Mouse (Mus musculus) liver, embryonic 15.5 days (tissue): ENCODE results near the gene Adgrd1. TPM values are rescaled to one million over a fixed set of nuclear protein-coding genes. Genes with fewer than 3 reads are reported as not detected.
"Not testable (repeated sequence)": the region's sequence is repeated elsewhere in the genome, so short reads cannot be mapped to it uniquely, and the experiment has no call there.

Experiments
- ATAC-seq: fragments of 200-750 bp; cut with Nextera tagmentation; 2 replicates; pipeline ENCODE4 v1.8.0; 2017; ENCODE audit warnings: moderate number of reproducible peaks, mild to moderate bottlenecking, moderate library complexity; ENCODE audit not compliant: insufficient read depth
- H3K27ac ChIP-seq: fragments of 300-500 bp; sonication (generic); replicated peaks from 2 replicates; pipeline ENCODE4 v1.5.1; 2015; ENCODE audit warnings: mild to moderate bottlenecking, inconsistent platforms
- H3K27me3 ChIP-seq: fragments of 300-500 bp; sonication (generic); 2 replicates; pipeline ENCODE4 v1.6.1; 2015; ENCODE audit warnings: mild to moderate bottlenecking, inconsistent platforms
- H3K36me3 ChIP-seq: fragments of 300-500 bp; sonication (generic); replicated peaks from 2 replicates; pipeline ENCODE4 v1.6.1; 2015; ENCODE audit warnings: moderate library complexity, mild to moderate bottlenecking, inconsistent platforms
- H3K4me1 ChIP-seq: fragments of 300-500 bp; sonication (generic); replicated peaks from 2 replicates; pipeline ENCODE4 v1.6.1; 2015; ENCODE audit warnings: inconsistent platforms
- H3K4me2 ChIP-seq: fragments of 300-500 bp; sonication (generic); 2 replicates; pipeline ENCODE4 v1.6.1; 2015; ENCODE audit warnings: moderate library complexity, mild to moderate bottlenecking, inconsistent platforms
- H3K4me3 ChIP-seq: fragments of 300-500 bp; sonication (generic); replicated peaks from 2 replicates; pipeline ENCODE4 v1.5.1; 2015; ENCODE audit warnings: mild to moderate bottlenecking, inconsistent platforms
- H3K9ac ChIP-seq: fragments of 300-500 bp; sonication (generic); 2 replicates; pipeline ENCODE4 v1.6.1; 2015; ENCODE audit warnings: moderate library complexity, mild to moderate bottlenecking, inconsistent platforms
- H3K9me3 ChIP-seq: fragments of 300-500 bp; sonication (generic); replicated peaks from 2 replicates; pipeline ENCODE4 v1.6.1; 2016; ENCODE audit warnings: inconsistent platforms
- WGBS: fragments of 180-500 bp; shearing (Covaris S2); methylation state at CpG from one replicate; pipeline ENCODE4 v1.1.7; 2015; ENCODE audit warnings: mixed read lengths; ENCODE audit not compliant: insufficient replicate concordance; 5-methylcytosine and 5-hydroxymethylcytosine counted together
- polyA plus RNA-seq: library from polyadenylated mRNA; unstranded; fragments of >200 nt; fragmentation: Nextera tagmentation; extraction: Ambion mirVana; gene quantifications from 2 replicates; pipeline ENCODE4 v1.2.1, GENCODE M21; 2015

Gene Adgrd1
- polyA plus RNA-seq, 1 experiment from 2014 or later = 0.21 TPM

GRCm38 (mm10) chr5:129128310-129128709 is 31.8 kb downstream of the Adgrd1 start:
- H3K4me1 ChIP-seq, H3K27me3 ChIP-seq, H3K9me3 ChIP-seq, H3K36me3 ChIP-seq, H3K27ac ChIP-seq, ATAC-seq, H3K9ac ChIP-seq, H3K4me2 ChIP-seq, H3K4me3 ChIP-seq: not testable (repeated sequence)
- WGBS = 86% methylated on average over 22 of the region's 22 CpGs

GRCm38 (mm10) chr5:129130301-129130700 is 33.8 kb downstream of the Adgrd1 start:
- H3K4me3 ChIP-seq = no peak overlapping the region
- H3K4me2 ChIP-seq = no peak overlapping the region
- no peaks in the 10 kb centered on the region for H3K36me3 ChIP-seq
- H3K9ac ChIP-seq = no peak overlapping the region
- H3K9me3 ChIP-seq = no peaks in the 10 kb centered on the region
- no peak for ATAC-seq
- no peak overlapping the region for H3K27ac ChIP-seq
- H3K4me1 ChIP-seq = no peaks in the 10 kb centered on the region
- H3K27me3 ChIP-seq = no peaks in the 10 kb centered on the region
- 67% methylated on average over 8 of the region's 8 CpGs for WGBS

- Histone ChIP-seq H3K27me3 (no peaks in the 10 kb centered on the region), H3K4me2 (no peak overlapping the region), H3K27ac (no peak overlapping the region), H3K36me3 (no peaks in the 10 kb centered on the region), H3K9me3 (no peaks in the 10 kb centered on the region), H3K4me1 (no peaks in the 10 kb centered on the region), H3K9ac (no peak overlapping the region), H3K4me3 (no peak overlapping the region)
- no peak for ATAC-seq
- WGBS = 72% methylated on average over 5 of the region's 5 CpGs
Measured at GRCm38 (mm10) chr5:129137405-129137804, 40.9 kb downstream of the Adgrd1 start.

- no peak overlapping the region for H3K4me2 ChIP-seq
- H3K36me3 ChIP-seq = no peaks in the 10 kb centered on the region
- no peak overlapping the region for H3K4me3 ChIP-seq
- ATAC-seq = no peak
- no peak overlapping the region for H3K9ac ChIP-seq
- no peaks in the 10 kb centered on the region for H3K9me3 ChIP-seq
- H3K4me1 ChIP-seq = no peaks in the 10 kb centered on the region
- H3K27ac ChIP-seq = no peak overlapping the region
- H3K27me3 ChIP-seq = no peaks in the 10 kb centered on the region
- 67% methylated on average over 15 of the region's 15 CpGs for WGBS
Measured at GRCm38 (mm10) chr5:129138576-129138975, 42.0 kb downstream of the Adgrd1 start.

- no peaks in the 10 kb centered on the region for H3K27me3 ChIP-seq
- no peak overlapping the region for H3K9ac ChIP-seq
- no peak overlapping the region for H3K4me2 ChIP-seq
- no peaks in the 10 kb centered on the region for H3K36me3 ChIP-seq
- H3K9me3 ChIP-seq = no peaks in the 10 kb centered on the region
- no peak for ATAC-seq
- H3K4me3 ChIP-seq = no peak overlapping the region
- H3K4me1 ChIP-seq = no peaks in the 10 kb centered on the region
- 39% methylated on average over 5 of the region's 5 CpGs for WGBS
- no peak overlapping the region for H3K27ac ChIP-seq
Measured at GRCm38 (mm10) chr5:129142801-129143200, 46.3 kb downstream of the Adgrd1 start.

- Histone ChIP-seq H3K9ac (no peak overlapping the region), H3K9me3 (no peaks in the 10 kb centered on the region), H3K27ac (no peak overlapping the region), H3K4me1 (no peaks in the 10 kb centered on the region), H3K4me2 (no peak overlapping the region), H3K4me3 (no peak overlapping the region), H3K27me3 (no peaks in the 10 kb centered on the region), H3K36me3 (no peaks in the 10 kb centered on the region)
- no peak for ATAC-seq
- WGBS = 74% methylated on average over 8 of the region's 8 CpGs
Measured at GRCm38 (mm10) chr5:129145307-129145935, 48.9 kb downstream of the Adgrd1 start.

- Histone ChIP-seq H3K27me3 (no peaks in the 10 kb centered on the region), H3K36me3 (no peaks in the 10 kb centered on the region), H3K4me1 (no peaks in the 10 kb centered on the region), H3K4me3 (no peak overlapping the region), H3K9me3 (no peaks in the 10 kb centered on the region), H3K9ac (no peak overlapping the region), H3K27ac (no peak overlapping the region), H3K4me2 (no peak overlapping the region)
- ATAC-seq = no peak
- WGBS = 54% methylated on average over 12 of the region's 12 CpGs
Measured at GRCm38 (mm10) chr5:129146892-129147509, 50.5 kb downstream of the Adgrd1 start.

GRCm38 (mm10) chr5:129148485-129148884 is 51.9 kb downstream of the Adgrd1 start:
- no peak overlapping the region for H3K4me2 ChIP-seq
- no peak for ATAC-seq
- H3K36me3 ChIP-seq = no peaks in the 10 kb centered on the region
- no peaks in the 10 kb centered on the region for H3K9me3 ChIP-seq
- WGBS = 55% methylated on average over 9 of the region's 9 CpGs
- no peaks in the 10 kb centered on the region for H3K4me1 ChIP-seq
- H3K27me3 ChIP-seq = no peaks in the 10 kb centered on the region
- H3K27ac ChIP-seq = no peak overlapping the region
- no peak overlapping the region for H3K4me3 ChIP-seq
- H3K9ac ChIP-seq = no peak overlapping the region

GRCm38 (mm10) chr5:129155023-129155901 is 58.7 kb downstream of the Adgrd1 start:
- no peak overlapping the region for H3K4me3 ChIP-seq
- WGBS = 56% methylated on average over 14 of the region's 14 CpGs
- H3K27me3 ChIP-seq = no peaks in the 10 kb centered on the region
- H3K9me3 ChIP-seq = no peaks in the 10 kb centered on the region
- no peaks in the 10 kb centered on the region for H3K4me1 ChIP-seq
- no peak overlapping the region for H3K9ac ChIP-seq
- H3K4me2 ChIP-seq = no peak overlapping the region
- H3K27ac ChIP-seq = no peak overlapping the region
- no peaks in the 10 kb centered on the region for H3K36me3 ChIP-seq
- no peak for ATAC-seq

GRCm38 (mm10) chr5:129155902-129156311 is 59.4 kb downstream of the Adgrd1 start:
- H3K4me2 ChIP-seq = no peak overlapping the region
- H3K27me3 ChIP-seq = no peaks in the 10 kb centered on the region
- H3K27ac ChIP-seq = no peak overlapping the region
- ATAC-seq = no peak
- H3K4me3 ChIP-seq = no peak overlapping the region
- no peaks in the 10 kb centered on the region for H3K4me1 ChIP-seq
- no peaks in the 10 kb centered on the region for H3K36me3 ChIP-seq
- WGBS = 43% methylated on average over 9 of the region's 9 CpGs
- no peaks in the 10 kb centered on the region for H3K9me3 ChIP-seq
- no peak overlapping the region for H3K9ac ChIP-seq

- no peaks in the 10 kb centered on the region for H3K4me1 ChIP-seq
- no peak overlapping the region for H3K4me2 ChIP-seq
- no peak overlapping the region for H3K9ac ChIP-seq
- WGBS = 65% methylated on average over 11 of the region's 11 CpGs
- no peaks in the 10 kb centered on the region for H3K36me3 ChIP-seq
- no peak overlapping the region for H3K27ac ChIP-seq
- ATAC-seq = no peak
- no peaks in the 10 kb centered on the region for H3K27me3 ChIP-seq
- H3K9me3 ChIP-seq = no peaks in the 10 kb centered on the region
- H3K4me3 ChIP-seq = no peak overlapping the region
Measured at GRCm38 (mm10) chr5:129161372-129162051, 65.0 kb downstream of the Adgrd1 start.
